Mouse (Mus musculus) lung, adult 2 months (tissue): ENCODE data around the gene Vipas39.

Experiments
- CTCF ChIP-seq: fragments of 200-500 bp; IDR thresholded peaks from 2 replicates; pipeline ENCODE4 v1.5.1; 2011; ENCODE audit warnings: mild to moderate bottlenecking, low read length, control low read depth; ENCODE audit not compliant: insufficient read depth
- POLR2A ChIP-seq: fragments of 200-500 bp; IDR thresholded peaks from 2 replicates; pipeline ENCODE4 v1.6.1; 2011; ENCODE audit warnings: low read depth, mild to moderate bottlenecking, control low read depth, low read length, borderline replicate concordance; ENCODE audit errors: extremely low read depth

DNA sequence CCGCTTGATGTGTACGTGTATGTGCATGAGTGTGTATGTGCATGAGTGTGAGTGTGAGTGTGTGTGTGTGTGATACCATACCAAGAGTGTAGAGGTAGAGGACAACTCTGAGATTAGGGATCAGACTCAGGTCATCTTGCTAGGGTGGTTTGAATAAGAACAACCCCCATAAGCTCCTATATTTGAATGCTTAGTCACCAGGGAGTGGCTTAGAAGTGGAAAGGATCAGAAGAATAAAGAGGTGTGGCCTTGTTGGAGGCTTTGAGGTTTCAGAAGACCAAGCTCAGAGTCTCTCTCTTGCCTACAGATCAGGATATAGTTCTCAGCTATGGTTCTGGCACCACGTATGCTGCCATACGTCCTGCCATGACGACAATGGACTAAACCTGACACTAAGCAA is 9.4 kb downstream of the Vipas39 start:
- TF ChIP-seq CTCF: no peak
- no peak for TF ChIP-seq POLR2A
